Mouse (Mus musculus) heart, adult 2 months (tissue): ENCODE measurements at regions not wholly inside any gene's neighbourhood (a gene's known extent, or its start where the extent isn't known, plus 50 kb on each side); places are given as distances from the start of the nearest gene placed in this dataset.

Experiments used
- CTCF ChIP-seq: fragments of 200-600 bp; IDR thresholded peaks from 2 replicates; pipeline ENCODE4 v1.8.1; 2022; ENCODE audit warnings: antibody characterized with exemption, mild to moderate bottlenecking, moderate library complexity
- EP300 ChIP-seq: fragments of 200-500 bp; IDR thresholded peaks from 2 replicates; pipeline ENCODE4 v1.6.1; 2011; ENCODE audit warnings: low read depth, low read length, control low read depth; ENCODE audit not compliant: insufficient read depth
- POLR2A ChIP-seq: fragments of 200-500 bp; IDR thresholded peaks from 2 replicates; pipeline ENCODE4 v1.6.1; 2011; ENCODE audit warnings: mild to moderate bottlenecking, low read depth, low read length, control low read depth; ENCODE audit not compliant: insufficient read depth

DNA sequence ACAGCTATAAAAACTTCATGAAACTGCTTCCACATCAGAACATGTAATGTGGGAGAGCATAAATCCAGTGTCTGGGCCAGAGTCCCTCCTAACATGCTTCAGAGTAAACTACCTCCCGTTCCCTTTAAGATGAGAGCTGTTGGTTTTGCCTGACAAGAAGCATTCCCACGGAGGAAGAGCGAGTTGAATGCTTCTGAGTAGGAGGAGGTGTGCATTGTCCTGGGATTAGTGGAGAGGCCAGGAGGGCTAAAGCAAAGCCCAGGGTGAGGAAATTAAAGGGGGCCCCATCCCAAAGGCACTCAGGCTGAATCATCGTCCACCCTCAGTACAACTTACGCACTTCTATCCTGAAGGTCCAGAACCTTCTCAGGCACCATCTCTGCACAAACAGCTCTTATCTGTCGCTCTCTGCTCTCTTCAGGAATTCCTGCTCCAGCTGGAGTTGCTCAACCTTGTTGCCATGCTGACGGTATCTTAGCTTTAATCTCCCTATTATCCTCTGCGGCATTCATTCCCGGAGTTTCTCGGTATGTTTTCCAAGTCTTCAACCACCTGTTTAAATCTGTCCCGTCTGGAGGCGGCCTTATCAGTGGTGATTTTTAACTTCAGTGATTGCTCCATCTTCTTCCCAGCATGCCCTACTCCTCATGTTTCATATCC is 85.9 kb upstream of the Magi3 start:
- no peak for TF ChIP-seq POLR2A
- TF ChIP-seq CTCF: no peak
- TF ChIP-seq EP300: no peak
